Mouse (Mus musculus) spleen, adult 10 weeks (tissue): Measurements from ENCODE around the gene Olfr251. TPM values are rescaled to one million over a fixed set of nuclear protein-coding genes. Genes with fewer than 3 reads are reported as not detected.

Experiments
- polyA plus RNA-seq: library from polyadenylated mRNA; stranded (reverse); fragments of 350-450 nt; fragmentation: Illumina TruSeq; extraction: RNeasy Lipid Tissue Mini Kit (QIAGEN cat#74804); gene quantifications from one replicate; pipeline ENCODE4 v1.2.3, GENCODE M21; 2015; ENCODE audit warnings: low replicate concordance; ENCODE audit not compliant: insufficient read depth

Gene Olfr251
- not detected for polyA plus RNA-seq

DNA sequence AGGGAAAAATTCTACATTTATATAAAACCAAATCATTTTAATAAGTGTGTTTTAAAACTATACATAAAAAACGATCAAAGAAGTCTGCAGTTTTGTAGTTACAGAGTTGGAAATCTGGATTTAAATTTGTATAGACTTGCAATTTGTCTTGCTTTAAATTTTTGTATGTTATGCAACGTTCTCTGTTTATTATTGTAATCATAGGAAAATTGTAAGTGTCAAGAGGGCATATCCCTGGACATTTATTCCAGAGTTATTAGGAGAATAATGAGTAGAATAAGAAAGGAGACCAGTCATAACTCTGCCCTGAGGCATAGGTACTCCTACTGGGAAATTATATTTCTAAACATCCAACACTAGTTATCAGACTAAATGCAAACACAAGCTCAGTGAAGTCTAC, at the start of gene Olfr251:
Gene Olfr251, plus strand, starts transcription at position 301 of the 400 bp plus-strand sequence.

GRCm38 (mm10) chr9:38328760-38329159, 48.1 kb upstream of the Olfr251 start, which contains the start of gene Olfr25:
TSS of gene Olfr25 (plus strand) at chr9:38329060.

GRCm38 (mm10) chr9:38348111-38348510, 28.8 kb upstream of the Olfr251 start, which contains the start of gene Olfr898:
TSS of gene Olfr898 (plus strand) at chr9:38348411.

GRCm38 (mm10) chr9:38366596-38366995, 10.3 kb upstream of the Olfr251 start, which contains the start of gene Olfr250:
TSS of gene Olfr250 (plus strand) at chr9:38366896.

GRCm38 (mm10) chr9:38401398-38401797, 24.5 kb downstream of the Olfr251 start, which contains the start of gene Olfr147:
TSS of gene Olfr147 (plus strand) at chr9:38401698.

GRCm38 (mm10) chr9:38429155-38429554, 52.3 kb downstream of the Olfr251 start, which contains the start of gene Olfr901:
TSS of gene Olfr901 (plus strand) at chr9:38429455.

Other genes starting within 250 kb of the Olfr251 start
- gene Olfr890, start 234.6 kb upstream of the Olfr251 start, polyA plus RNA-seq: not detected
- gene Olfr891, start 196.3 kb upstream of the Olfr251 start, polyA plus RNA-seq: not detected
- not detected for gene Olfr893, start 168.7 kb upstream of the Olfr251 start, polyA plus RNA-seq
- gene Olfr894, start 159.0 kb upstream of the Olfr251 start, polyA plus RNA-seq: not detected
- not detected for gene Olfr143, start 124.3 kb upstream of the Olfr251 start, polyA plus RNA-seq
- gene Olfr895, start 109.2 kb upstream of the Olfr251 start, polyA plus RNA-seq: not detected
- not detected for gene Olfr896-ps1, start 86.0 kb upstream of the Olfr251 start, polyA plus RNA-seq
- not detected for gene Olfr25, start 48.0 kb upstream of the Olfr251 start, polyA plus RNA-seq
- gene Olfr898, start 28.7 kb upstream of the Olfr251 start, polyA plus RNA-seq: not detected
- gene Olfr250, start 10.2 kb upstream of the Olfr251 start, polyA plus RNA-seq: not detected
- gene Olfr147, start 24.6 kb downstream of the Olfr251 start, polyA plus RNA-seq: not detected
- not detected for gene Olfr901, start 52.4 kb downstream of the Olfr251 start, polyA plus RNA-seq
- not detected for gene Olfr902, start 70.6 kb downstream of the Olfr251 start, polyA plus RNA-seq
- gene Olfr904, start 86.1 kb downstream of the Olfr251 start, polyA plus RNA-seq: not detected
- gene Olfr905, start 94.0 kb downstream of the Olfr251 start, polyA plus RNA-seq: not detected
- not detected for gene Olfr906, start 110.0 kb downstream of the Olfr251 start, polyA plus RNA-seq
- not detected for gene Olfr907, start 118.7 kb downstream of the Olfr251 start, polyA plus RNA-seq
- not detected for gene Olfr911-ps1, start 144.5 kb downstream of the Olfr251 start, polyA plus RNA-seq
- gene Olfr910, start 160.8 kb downstream of the Olfr251 start, polyA plus RNA-seq: not detected
- not detected for gene Olfr912, start 203.1 kb downstream of the Olfr251 start, polyA plus RNA-seq
- not detected for gene Olfr913, start 215.7 kb downstream of the Olfr251 start, polyA plus RNA-seq
- not detected for gene Olfr914, start 228.0 kb downstream of the Olfr251 start, polyA plus RNA-seq